Mouse (Mus musculus) mature B cell (primary cell): ENCODE measurements around the gene Bicd2.

Source experiments
- in situ Hi-C: fragments of 300-500 bp; cut with MboI; formaldehyde crosslinking; loops from 2 replicates; pipeline ENCODE4 v1.14.3; 2019

The Bicd2 gene

GRCm38 (mm10) chr13:49400139-49400538, 58.8 kb downstream of the Bicd2 start:
- in situ Hi-C loops, result no loop called here

- in situ Hi-C loops, result no loop called here
Observed at GRCm38 (mm10) chr13:49402628-49403027, 61.2 kb downstream of the Bicd2 start.

- in situ Hi-C loops, result no loop called here
Observed at GRCm38 (mm10) chr13:49407795-49408194, 66.4 kb downstream of the Bicd2 start.

GRCm38 (mm10) chr13:49420754-49421605, 79.6 kb downstream of the Bicd2 start, which contains the start of gene Ippk:
TSS of gene Ippk (plus strand) at chr13:49421249.
- in situ Hi-C loops, result no loop called here

- in situ Hi-C loops, result no loop called here
Observed at GRCm38 (mm10) chr13:49421606-49421917, 80.2 kb downstream of the Bicd2 start.

GRCm38 (mm10) chr13:49421959-49422358, 80.6 kb downstream of the Bicd2 start:
- in situ Hi-C loops, result no loop called here

GRCm38 (mm10) chr13:49426736-49427135, 85.4 kb downstream of the Bicd2 start:
- in situ Hi-C loops, result no loop called here

- in situ Hi-C loops, result no loop called here
Observed at GRCm38 (mm10) chr13:49428042-49428675, 86.8 kb downstream of the Bicd2 start.

GRCm38 (mm10) chr13:49430529-49430928, 89.1 kb downstream of the Bicd2 start:
- in situ Hi-C loops, result no loop called here

GRCm38 (mm10) chr13:49433268-49434029, 92.1 kb downstream of the Bicd2 start:
- in situ Hi-C loops, result no loop called here

GRCm38 (mm10) chr13:49435745-49436144, 94.4 kb downstream of the Bicd2 start:
- in situ Hi-C loops, result no loop called here

GRCm38 (mm10) chr13:49436170-49436569, 94.8 kb downstream of the Bicd2 start:
- in situ Hi-C loops, result no loop called here
